Mouse (Mus musculus) adrenal gland, postnatal 4 days (tissue): ENCODE measurements around the gene Fbxw9. TPM values are rescaled to one million over a fixed set of nuclear protein-coding genes. Genes with fewer than 3 reads are reported as not detected.
"Not testable (repeated sequence)": the region's sequence is repeated elsewhere in the genome, so short reads cannot be mapped to it uniquely, and the experiment has no call there.

Source experiments
- DNase-seq, 2 experiments: peaks; one replicate each; pipeline ENCODE4 v3.0.0; 2021 to 2022; ENCODE audit warnings: low spot score in 2 of 2, mixed read lengths in 2 of 2
- microRNA-seq: library from miRNA; unstranded; fragments of <30 nt; microRNA quantifications from one replicate; pipeline ENCODE4 v1.2.0, GENCODE M21; 2021
- total RNA-seq, 2 experiments: library from RNA; stranded (reverse); gene quantifications; 2 replicates each; pipeline ENCODE4 v1.2.3; 2021

Fbxw9 gene
- total RNA-seq, 2 experiments from 2014 or later: 36.5 to 39.8 TPM

- not testable (repeated sequence) for DNase-seq
Measured at GRCm38 (mm10) chr8:85082169-85082568, 22.3 kb downstream of the Fbxw9 start.

- peak; percentile 63 to 84 for DNase-seq
Measured at GRCm38 (mm10) chr8:85083108-85083813, 23.4 kb downstream of the Fbxw9 start, which contains the start of gene Man2b1. Man2b1 (plus strand) TSS chr8:85083270.

- no peak for DNase-seq
Measured at GRCm38 (mm10) chr8:85084633-85085032, 24.8 kb downstream of the Fbxw9 start.

GRCm38 (mm10) chr8:85086238-85086637 lies 26.4 kb downstream of the Fbxw9 start:
- no peak for DNase-seq

GRCm38 (mm10) chr8:85088771-85089170 lies 28.9 kb downstream of the Fbxw9 start:
- no peak for DNase-seq

- no peak for DNase-seq
Measured at GRCm38 (mm10) chr8:85090856-85091255, 31.0 kb downstream of the Fbxw9 start.

- DNase-seq: no peak
Measured at GRCm38 (mm10) chr8:85091526-85092090, 31.8 kb downstream of the Fbxw9 start.

GRCm38 (mm10) chr8:85095051-85095450 lies 35.2 kb downstream of the Fbxw9 start:
- DNase-seq: no peak

- DNase-seq: no peak
Measured at GRCm38 (mm10) chr8:85095566-85095965, 35.7 kb downstream of the Fbxw9 start.

GRCm38 (mm10) chr8:85096196-85096595 lies 36.3 kb downstream of the Fbxw9 start:
- no peak for DNase-seq

GRCm38 (mm10) chr8:85096850-85097249 lies 37.0 kb downstream of the Fbxw9 start:
- DNase-seq: no peak

- no peak for DNase-seq
Measured at GRCm38 (mm10) chr8:85100076-85100665, 40.3 kb downstream of the Fbxw9 start.

GRCm38 (mm10) chr8:85113241-85113640 lies 53.4 kb downstream of the Fbxw9 start:
- DNase-seq: no peak

GRCm38 (mm10) chr8:85115501-85115900 lies 55.6 kb downstream of the Fbxw9 start:
- no peak for DNase-seq

Small RNA genes within 50 kb of the gene (microRNA-seq; reads per million reads assigned to microRNA genes)
- gene Gm23388: 0.79 reads per million
- 2.6 reads per million, percentile 2 among the genes with 10 or more reads in this experiment for gene Mir7070

Other genes with a start within 250 kb of the Fbxw9 start
- gene Dand5, start 237.2 kb upstream of the Fbxw9 start, total RNA-seq: 1 to 10 TPM; 5.7 to 6.7 TPM
- 10 to 100 TPM; 46.9 to 48.0 TPM for gene Gadd45gip1, start 228.5 kb upstream of the Fbxw9 start, total RNA-seq
- gene Rad23a, start 219.4 kb upstream of the Fbxw9 start, total RNA-seq: 10 to 100 TPM; 86.4 to 93.8 TPM
- gene Calr, start 213.1 kb upstream of the Fbxw9 start, total RNA-seq: 100 to 1,000 TPM; 480 to 531 TPM
- gene Farsa, start 203.1 kb upstream of the Fbxw9 start, total RNA-seq: 10 to 100 TPM; 61.0 to 63.6 TPM
- 10 to 100 TPM; 20.0 to 22.5 TPM for gene Syce2, start 187.9 kb upstream of the Fbxw9 start, total RNA-seq
- 10 to 100 TPM; 55.0 to 56.0 TPM for gene Gcdh, start 166.1 kb upstream of the Fbxw9 start, total RNA-seq
- gene Klf1, start 158.1 kb upstream of the Fbxw9 start, total RNA-seq: 1 to 10 TPM; 2.7 to 6.8 TPM
- gene Dnase2a, start 151.5 kb upstream of the Fbxw9 start, total RNA-seq: 10 to 100 TPM; 10.4 to 11.5 TPM
- gene Mast1, start 122.7 kb upstream of the Fbxw9 start, total RNA-seq: 1 to 10 TPM; 8.3 to 8.5 TPM
- under 1 TPM; 0.23 to 0.31 TPM for gene Rtbdn, start 113.1 kb upstream of the Fbxw9 start, total RNA-seq
- not detected for gene Gm49661, start 90.6 kb upstream of the Fbxw9 start, total RNA-seq
- gene Prdx2, start 90.5 kb upstream of the Fbxw9 start, total RNA-seq: 100 to 1,000 TPM; 617 to 655 TPM
- 100 to 1,000 TPM; 122 to 138 TPM for gene Rnaseh2a, start 90.3 kb upstream of the Fbxw9 start, total RNA-seq
- 10 to 100 TPM; 26.1 to 28.9 TPM for gene Junb, start 81.3 kb upstream of the Fbxw9 start, total RNA-seq
- 10 to 100 TPM; 10.6 to 13.8 TPM for gene Hook2, start 69.5 kb upstream of the Fbxw9 start, total RNA-seq
- not detected for gene Best2, start 45.5 kb upstream of the Fbxw9 start, total RNA-seq
- 10 to 100 TPM; 77.7 to 83.2 TPM for gene Asna1, start 34.8 kb upstream of the Fbxw9 start, total RNA-seq
- 100 to 1,000 TPM; 179 to 188 TPM for gene Trir, start 33.2 kb upstream of the Fbxw9 start, total RNA-seq
- 10 to 100 TPM; 70.8 to 86.8 TPM for gene Tnpo2, start 23.1 kb upstream of the Fbxw9 start, total RNA-seq
- not detected for gene Gm5741, start 7.9 kb downstream of the Fbxw9 start, total RNA-seq
- 10 to 100 TPM; 43.0 to 48.2 TPM for gene Dhps, start 11.7 kb downstream of the Fbxw9 start, total RNA-seq
- gene Wdr83os, start 20.7 kb downstream of the Fbxw9 start, total RNA-seq: 10 to 100 TPM; 77.8 to 80.6 TPM
- 10 to 100 TPM; 31.2 to 33.8 TPM for gene Wdr83, start 21.3 kb downstream of the Fbxw9 start, total RNA-seq
- gene Man2b1, start 23.2 kb downstream of the Fbxw9 start, total RNA-seq: 10 to 100 TPM; 69.1 to 69.2 TPM
- 1 to 10 TPM; 3.7 to 4.3 TPM for gene Zfp791, start 63.0 kb downstream of the Fbxw9 start, total RNA-seq
- gene Cks1brt, start 91.9 kb downstream of the Fbxw9 start, total RNA-seq: not detected
- gene Olfr371, start 165.9 kb downstream of the Fbxw9 start, total RNA-seq: not detected
- 10 to 100 TPM; 46.6 to 48.6 TPM for gene Orc6, start 239.6 kb downstream of the Fbxw9 start, total RNA-seq
- gene Vps35, start 239.7 kb downstream of the Fbxw9 start, total RNA-seq: 10 to 100 TPM; 86.3 to 94.8 TPM